Mouse (Mus musculus) embryonic fibroblast, embryonic 13.5 days (primary cell): Measurements from ENCODE around the gene Drd1.

ENCODE experiments used
- CTCF ChIP-seq: IDR thresholded peaks from 2 replicates; pipeline ENCODE4 v1.5.1; 2011; ENCODE audit warnings: mild to moderate bottlenecking, control low read depth, low read length, moderate library complexity, borderline replicate concordance; ENCODE audit not compliant: insufficient read depth
- POLR2A ChIP-seq: IDR thresholded peaks from 2 replicates; pipeline ENCODE4 v1.6.1; 2011; ENCODE audit warnings: low read depth, mild to moderate bottlenecking, control low read depth, low read length, moderate library complexity

- TF ChIP-seq POLR2A = no peak
- no peak for TF ChIP-seq CTCF
These were observed 19.9 kb upstream of the Drd1 start for GRCm38 (mm10) chr13:54075416-54075815.
